Mouse (Mus musculus): ENCODE results near the gene Tst. TPM values are rescaled to one million over a fixed set of nuclear protein-coding genes. Genes with fewer than 3 reads are reported as not detected.

The Tst gene
- total and polyA plus RNA-seq, 3 experiments = 0.56 to 2.0 (median 0.67) TPM

DNA sequence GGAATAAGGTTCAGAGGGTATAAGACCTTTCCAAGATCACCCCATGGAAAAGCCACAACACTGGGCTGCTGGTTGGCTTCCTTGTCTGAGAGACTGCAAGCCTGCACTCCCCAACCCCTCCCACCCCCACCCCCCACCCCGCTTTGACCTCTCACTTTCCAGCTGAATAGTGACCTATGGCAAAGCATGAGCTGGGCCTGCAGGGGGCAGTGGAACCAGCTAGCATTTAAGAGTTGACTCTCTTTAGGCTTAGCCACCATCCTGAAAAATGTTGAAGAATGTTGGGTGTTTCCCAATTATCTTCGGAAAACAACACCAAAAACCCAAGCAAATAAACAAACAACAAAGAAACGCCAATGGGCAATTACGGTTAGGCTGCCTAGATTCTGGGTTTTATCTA is 19.5 kb upstream of the Tst start:
- TF ChIP-seq JUN (IDR thresholded peaks at IDR 0.05; ENCODE audit: insufficient read depth, low read depth, low read length) (no peak), RCOR1 (conservative IDR thresholded peaks at IDR 0.05; ENCODE audit: low read depth, low read length) (no peak), ZC3H11A (IDR thresholded peaks at IDR 0.05; ENCODE audit: low read depth, low read length) (no peak), MAZ (IDR thresholded peaks at IDR 0.05; ENCODE audit: low read depth, low read length) (no peak), ZKSCAN1 (IDR thresholded peaks at IDR 0.05; ENCODE audit: borderline replicate concordance, low read depth, low read length) (no peak), TBP (conservative IDR thresholded peaks at IDR 0.05; ENCODE audit: low read depth, low read length) (no peak), CTCF (conservative IDR thresholded peaks at IDR 0.05 in 1 of 2, IDR thresholded peaks at IDR 0.05 in 1 of 2; ENCODE audit: low read depth in 2 of 2, low read length in 2 of 2) (peak in 1 of 2 experiments; percentile 60; a peak in 2 of 4 replicates), MEF2A (IDR thresholded peaks at IDR 0.05; ENCODE audit: borderline replicate concordance, low read depth, low read length) (no peak), SMC3 (IDR thresholded peaks at IDR 0.05; ENCODE audit: low read depth, low read length) (peak; percentile 28; the same call in 1 of the 2 replicates), CHD2 (IDR thresholded peaks at IDR 0.05; ENCODE audit: low read length) (no peak), RAD21 (IDR thresholded peaks at IDR 0.05; ENCODE audit: low read depth, low read length) (peak; percentile 15; the same call in 1 of the 2 replicates)
- H3K27ac ChIP-seq (ENCODE audit: insufficient read depth, low read depth) = no peak overlapping the region
- no peaks in the 10 kb centered on the region for H3K79me2 ChIP-seq (replicated peaks; ENCODE audit: control insufficient read depth, extremely low read depth, insufficient read depth, poor library complexity, severe bottlenecking)
- peaks cover 8% of the 10 kb centered on the region for H3K9me3 ChIP-seq (replicated peaks; ENCODE audit: low read length)
- DNase-seq (ENCODE audit: extremely low read depth) = no peak
- peaks cover 0 to 12% of the 10 kb centered on the region in 2 experiments; a peak in 2 of 4 replicates for H3K4me1 ChIP-seq (ENCODE audit: control insufficient read depth in 1 of 2, insufficient read depth in 2 of 2)
- H3K27me3 ChIP-seq (replicated peaks) = peaks cover 38% of the 10 kb centered on the region
- in situ Hi-C loops (cut with MboI; ENCODE audit: low pct_ligation_motif_present, low pct_unique_long_range_greater_than_20kb, low sequenced_read_pairs) = loop anchor here (10.0 to 25.0 kb wide), 2 partner anchors 60 to 312 kb away; no protein-coding TSS in a partner anchor
- no peak overlapping the region for H3K4me3 ChIP-seq (replicated peaks in 1 of 3; ENCODE audit: low read depth in 2 of 3, low read length in 2 of 3, poor library complexity in 1 of 3)
- dilution Hi-C loops (cut with MboI; ENCODE audit: extremely low pct_ligation_motif_present, extremely low pct_unique_long_range_greater_than_20kb, low sequenced_read_pairs) = no loop called here
- no peak overlapping the region for H3K4me2 ChIP-seq (ENCODE audit: insufficient read depth, low read depth, poor library complexity, severe bottlenecking)
- no peaks in the 10 kb centered on the region for H3K36me3 ChIP-seq (replicated peaks in 1 of 2; ENCODE audit: control insufficient read depth in 1 of 2, insufficient read depth in 1 of 2, low read length in 1 of 2)
- H3K9ac ChIP-seq (ENCODE audit: insufficient read depth, low read depth) = no peak overlapping the region

DNA sequence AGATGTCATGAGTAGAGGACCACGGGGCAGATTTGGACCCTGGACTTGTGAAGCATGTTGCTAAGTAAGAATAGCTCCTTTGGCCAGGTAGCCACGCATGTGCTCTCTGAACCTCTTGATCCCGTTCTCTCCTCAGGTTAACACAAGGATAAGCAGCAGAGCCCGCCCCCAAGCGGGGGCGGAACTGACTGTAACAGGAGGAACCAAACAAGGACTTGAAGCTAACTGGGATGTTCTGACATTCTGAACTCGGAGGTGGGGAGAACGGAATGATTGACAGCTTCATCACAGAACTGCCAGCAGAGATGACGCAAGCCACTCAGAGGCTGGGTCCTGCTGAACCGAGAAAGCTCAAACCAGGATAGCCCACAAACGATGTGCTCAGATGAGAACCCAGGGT is 18.8 kb upstream of the Tst start:
- H3K9ac ChIP-seq (ENCODE audit: insufficient read depth, low read depth) = no peak overlapping the region
- no peaks in the 10 kb centered on the region for H3K79me2 ChIP-seq (replicated peaks; ENCODE audit: control insufficient read depth, extremely low read depth, insufficient read depth, poor library complexity, severe bottlenecking)
- TF ChIP-seq MAFK (IDR thresholded peaks at IDR 0.05; ENCODE audit: insufficient replicate concordance, low read length) (no peak), ZKSCAN1 (IDR thresholded peaks at IDR 0.05; ENCODE audit: borderline replicate concordance, low read depth, low read length) (no peak), CHD1 (IDR thresholded peaks at IDR 0.05; ENCODE audit: low read depth, low read length) (no peak), HCFC1 (IDR thresholded peaks at IDR 0.05; ENCODE audit: low read depth, low read length) (no peak), SIN3A (IDR thresholded peaks at IDR 0.05; ENCODE audit: low read length) (no peak), MAX (IDR thresholded peaks at IDR 0.05; ENCODE audit: low read length) (no peak), MEF2A (IDR thresholded peaks at IDR 0.05; ENCODE audit: borderline replicate concordance, low read depth, low read length) (no peak), ZC3H11A (IDR thresholded peaks at IDR 0.05; ENCODE audit: low read depth, low read length) (no peak), RAD21 (IDR thresholded peaks at IDR 0.05; ENCODE audit: low read depth, low read length) (no peak), USF2 (conservative IDR thresholded peaks at IDR 0.05; ENCODE audit: low read depth, low read length) (no peak), PAX5 (IDR thresholded peaks at IDR 0.05; ENCODE audit: low read length) (no peak), BHLHE40 (IDR thresholded peaks at IDR 0.05; ENCODE audit: low read depth, low read length) (no peak), SMC3 (IDR thresholded peaks at IDR 0.05; ENCODE audit: low read depth, low read length) (no peak)
- H3K27ac ChIP-seq (ENCODE audit: insufficient read depth, low read depth) = no peak overlapping the region
- no peak overlapping the region for H3K4me3 ChIP-seq (replicated peaks in 1 of 3; ENCODE audit: low read depth in 2 of 3, low read length in 2 of 3, poor library complexity in 1 of 3)
- in situ Hi-C loops (cut with MboI; ENCODE audit: low pct_ligation_motif_present, low pct_unique_long_range_greater_than_20kb, low sequenced_read_pairs) = loop anchor here (10.0 kb wide), 1 partner anchor 60 kb away; no protein-coding TSS in a partner anchor
- peaks cover 8% of the 10 kb centered on the region for H3K9me3 ChIP-seq (replicated peaks; ENCODE audit: low read length)
- DNase-seq (ENCODE audit: extremely low read depth) = no peak
- no peaks in the 10 kb centered on the region for H3K36me3 ChIP-seq (replicated peaks in 1 of 2; ENCODE audit: control insufficient read depth in 1 of 2, insufficient read depth in 1 of 2, low read length in 1 of 2)
- peaks cover 38% of the 10 kb centered on the region for H3K27me3 ChIP-seq (replicated peaks)
- dilution Hi-C loops (cut with MboI; ENCODE audit: extremely low pct_ligation_motif_present, extremely low pct_unique_long_range_greater_than_20kb, low sequenced_read_pairs) = no loop called here
- H3K4me2 ChIP-seq (ENCODE audit: insufficient read depth, low read depth, poor library complexity, severe bottlenecking) = no peak overlapping the region
- H3K4me1 ChIP-seq (ENCODE audit: control insufficient read depth in 1 of 2, insufficient read depth in 2 of 2) = peaks cover 0 to 8% of the 10 kb centered on the region in 2 experiments; a peak in 2 of 4 replicates
